Mouse (Mus musculus): ENCODE data around the gene Foxk2. TPM values are rescaled to one million over a fixed set of nuclear protein-coding genes. Genes with fewer than 3 reads are reported as not detected.

Gene Foxk2
- 10 to 100 TPM; 79.4 to 82.9 TPM for total RNA-seq (2021)

- peak; percentile 86 to 91 for DNase-seq (ENCODE audit: extremely low spot score in 1 of 2, low spot score in 1 of 2)
These were observed at the start of gene Foxk2 for GRCm38 (mm10) chr11:121259160-121260100. TSS of gene Foxk2 (plus strand) at chr11:121259990.

GRCm38 (mm10) chr11:121216831-121217230 lies 43.0 kb upstream of the Foxk2 start:
- DNase-seq (ENCODE audit: extremely low spot score in 1 of 2, low spot score in 1 of 2): no peak

- no peak for DNase-seq (ENCODE audit: extremely low spot score in 1 of 2, low spot score in 1 of 2)
These were observed 40.0 kb upstream of the Foxk2 start for GRCm38 (mm10) chr11:121219776-121220175.

GRCm38 (mm10) chr11:121220771-121221170 lies 39.0 kb upstream of the Foxk2 start:
- no peak for DNase-seq (ENCODE audit: extremely low spot score in 1 of 2, low spot score in 1 of 2)

GRCm38 (mm10) chr11:121221321-121222010 lies 38.3 kb upstream of the Foxk2 start:
- DNase-seq (ENCODE audit: extremely low spot score in 1 of 2, low spot score in 1 of 2): no peak

GRCm38 (mm10) chr11:121228129-121229017 lies 31.4 kb upstream of the Foxk2 start:
- DNase-seq (ENCODE audit: extremely low spot score in 1 of 2, low spot score in 1 of 2): no peak

GRCm38 (mm10) chr11:121229018-121229439 lies 30.8 kb upstream of the Foxk2 start, which contains the start of gene Cybc1:
TSS of gene Cybc1 (minus strand) at chr11:121229322.
- DNase-seq (ENCODE audit: extremely low spot score in 1 of 2, low spot score in 1 of 2): peak; percentile 53

GRCm38 (mm10) chr11:121231191-121231590 lies 28.6 kb upstream of the Foxk2 start:
- DNase-seq (ENCODE audit: extremely low spot score in 1 of 2, low spot score in 1 of 2): no peak

- DNase-seq (ENCODE audit: extremely low spot score in 1 of 2, low spot score in 1 of 2): no peak
These were observed 28.0 kb upstream of the Foxk2 start for GRCm38 (mm10) chr11:121231628-121232291.

GRCm38 (mm10) chr11:121232706-121233105 lies 27.1 kb upstream of the Foxk2 start:
- no peak for DNase-seq (ENCODE audit: extremely low spot score in 1 of 2, low spot score in 1 of 2)

- no peak for DNase-seq (ENCODE audit: extremely low spot score in 1 of 2, low spot score in 1 of 2)
These were observed 24.1 kb upstream of the Foxk2 start for GRCm38 (mm10) chr11:121235475-121236238.

- peak; percentile 84 to 96 for DNase-seq (ENCODE audit: extremely low spot score in 1 of 2, low spot score in 1 of 2)
These were observed 23.0 kb upstream of the Foxk2 start, which contains the start of gene Narf for GRCm38 (mm10) chr11:121236564-121237344. TSS of gene Narf (plus strand) at chr11:121237253.

GRCm38 (mm10) chr11:121237345-121238128 lies 22.3 kb upstream of the Foxk2 start:
- DNase-seq (ENCODE audit: extremely low spot score in 1 of 2, low spot score in 1 of 2): no peak

- DNase-seq (ENCODE audit: extremely low spot score in 1 of 2, low spot score in 1 of 2): no peak
These were observed 20.1 kb upstream of the Foxk2 start for GRCm38 (mm10) chr11:121239669-121240068.

- no peak for DNase-seq (ENCODE audit: extremely low spot score in 1 of 2, low spot score in 1 of 2)
These were observed 9.6 kb upstream of the Foxk2 start for GRCm38 (mm10) chr11:121250196-121250595.

GRCm38 (mm10) chr11:121260211-121260906 lies 569 bp downstream of the Foxk2 start:
- DNase-seq (ENCODE audit: extremely low spot score in 1 of 2, low spot score in 1 of 2): peak in 1 of 2 experiments; percentile 25

- DNase-seq (ENCODE audit: extremely low spot score in 1 of 2, low spot score in 1 of 2): no peak
These were observed 1.3 kb downstream of the Foxk2 start for GRCm38 (mm10) chr11:121261074-121261473.
